Mouse (Mus musculus) gastrocnemius, postnatal 36 days (tissue): ENCODE results near the gene Serpine1. TPM values are rescaled to one million over a fixed set of nuclear protein-coding genes. Genes with fewer than 3 reads are reported as not detected.
A peak's percentile ranks its signal among the peaks of the same experiment; 100 is the strongest.
"Not testable (repeated sequence)": the region's sequence is repeated elsewhere in the genome, so short reads cannot be mapped to it uniquely, and the experiment has no call there.

Experiments
- DNase-seq, 2 experiments: peaks; one replicate each; pipeline ENCODE4 v3.0.0; 2022
- intact Hi-C: fragments of 180-260 bp; cut with DNase I; formaldehyde crosslinking; loops from one replicate; pipeline ENCODE4 v1.15.1; 2025
- long read RNA-seq, 2 experiments: library from polyadenylated mRNA; stranded (forward); transcript quantifications; one replicate each; pipeline ENCODE4 v2.0.0; 2021
- total RNA-seq, 2 experiments: library from RNA; stranded (reverse); gene quantifications; 2 replicates each; pipeline ENCODE4 v1.2.3; 2021

Serpine1 gene
- total RNA-seq, result 1 to 10 TPM; 2.8 to 7.5 TPM
- long read RNA-seq, experiment 1, partial matches to known transcripts, result 0 of 2 reads
- long read RNA-seq, experiment 1, other reads (novel, unspliced or antisense), result 2 of 2 reads
- long read RNA-seq, experiment 2, partial matches to known transcripts, result 3 of 3 reads
- long read RNA-seq, experiment 2, other reads (novel, unspliced or antisense), result 0 of 3 reads

- intact Hi-C loops, result no loop called here
- DNase-seq, result peak; percentile 71 to 83
Observed at GRCm38 (mm10) chr5:137072079-137072960, at the start of gene Serpine1. Gene Serpine1, minus strand, starts transcription at chr5:137072268.

GRCm38 (mm10) chr5:137121280-137121679 lies 49.2 kb upstream of the Serpine1 start:
- DNase-seq, result no peak
- intact Hi-C loops, result no loop called here

GRCm38 (mm10) chr5:137118878-137119277 lies 46.8 kb upstream of the Serpine1 start:
- DNase-seq, result no peak
- intact Hi-C loops, result no loop called here

DNA sequence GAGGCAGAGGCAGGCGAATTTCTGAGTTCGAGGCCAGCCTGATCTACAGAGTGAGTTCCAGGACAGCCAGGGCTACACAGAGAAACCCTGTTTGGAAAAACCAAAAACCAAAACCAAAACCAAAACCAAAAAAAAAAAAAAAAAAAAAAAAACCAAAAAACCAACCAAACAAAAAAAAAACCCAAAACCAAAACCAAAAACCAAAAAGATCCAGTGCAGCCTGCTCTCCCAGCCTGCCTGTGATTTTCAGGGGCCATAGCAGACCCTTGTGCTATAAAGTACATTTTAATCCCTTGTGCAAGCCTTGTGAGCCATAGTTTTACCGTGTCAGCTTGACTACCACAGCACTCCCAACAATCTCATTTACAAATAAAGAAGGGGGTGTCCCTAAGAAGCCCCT lies 45.9 kb upstream of the Serpine1 start:
- DNase-seq, intact Hi-C loops: not testable (repeated sequence)

DNA sequence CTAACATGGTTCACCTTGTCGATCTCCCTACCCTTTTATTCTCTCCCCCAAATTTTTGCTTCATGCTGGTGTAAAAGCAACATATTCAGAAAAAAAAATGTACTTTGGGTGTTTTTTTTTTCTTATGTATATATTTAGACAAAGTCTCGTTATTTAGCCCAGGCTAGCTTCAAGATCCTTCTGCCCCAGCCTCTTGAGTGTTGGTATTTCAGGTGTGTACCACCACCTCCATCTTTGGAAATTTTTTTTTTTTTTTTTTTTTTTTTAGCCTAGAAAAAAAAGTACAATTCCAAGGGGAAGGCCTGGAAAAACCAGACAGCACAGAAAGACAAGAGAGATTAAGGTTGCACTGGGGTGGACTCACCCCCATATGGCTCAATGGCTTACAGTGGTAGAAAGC lies 44.9 kb upstream of the Serpine1 start:
- DNase-seq, result no peak
- intact Hi-C loops, result no loop called here

DNA sequence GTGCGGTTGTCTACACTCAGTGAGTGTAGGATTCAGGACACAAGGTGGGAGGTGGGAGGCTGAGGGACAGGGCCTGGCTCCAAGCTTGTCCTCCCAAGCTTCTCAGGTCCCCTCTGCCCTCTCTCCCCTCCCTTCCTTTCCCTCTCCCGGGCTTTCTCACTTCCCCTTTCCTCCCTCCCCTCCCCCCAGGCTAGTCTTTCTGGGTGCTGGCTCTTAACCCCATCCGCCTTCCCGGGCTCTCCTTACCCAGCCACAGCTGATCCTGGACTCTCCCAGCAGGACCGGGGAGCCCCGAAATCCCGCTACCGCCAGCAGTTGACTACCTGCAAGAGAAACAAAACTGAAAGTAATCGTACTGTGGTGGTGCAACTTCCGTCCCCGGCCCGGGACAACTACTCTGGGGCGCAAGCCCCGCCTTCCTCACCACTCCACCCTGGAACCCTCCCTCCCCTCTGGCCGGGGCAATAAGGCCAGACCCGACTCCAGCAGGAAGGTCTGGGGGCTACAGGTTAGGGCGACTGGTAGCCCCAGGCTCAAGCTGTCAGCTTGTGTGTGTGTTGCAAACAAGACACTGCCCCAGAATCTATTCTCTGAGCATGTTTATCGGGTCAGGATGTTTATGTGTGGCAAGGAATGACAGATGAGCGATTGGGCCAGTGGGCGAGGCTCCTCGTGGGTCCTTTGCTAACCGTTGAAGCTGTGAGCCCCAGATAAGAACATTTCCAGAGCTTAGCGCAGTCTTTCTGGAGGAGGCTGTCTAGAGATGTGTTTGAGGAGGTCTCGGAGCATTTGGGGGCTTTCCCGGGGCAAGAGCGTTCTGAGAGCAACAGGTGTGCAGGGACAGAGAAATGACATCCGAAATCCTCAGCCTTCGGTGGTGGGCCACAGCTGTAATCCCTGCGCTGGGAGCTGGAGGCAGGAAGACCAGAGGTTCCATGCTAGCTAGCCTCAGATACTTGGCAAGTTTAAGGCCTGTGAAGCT lies 44.1 kb upstream of the Serpine1 start, which contains the start of gene Trim56:
TSS of gene Trim56 (minus strand) at position 344 of the 982 bp plus-strand sequence.
- intact Hi-C loops, result no loop called here
- DNase-seq, result peak; percentile 74 to 77

- intact Hi-C loops, result no loop called here
- no peak for DNase-seq
Observed at GRCm38 (mm10) chr5:137114891-137115561, 43.0 kb upstream of the Serpine1 start.

GRCm38 (mm10) chr5:137111542-137112408 lies 39.7 kb upstream of the Serpine1 start:
- intact Hi-C loops, result no loop called here
- DNase-seq, result no peak

DNA sequence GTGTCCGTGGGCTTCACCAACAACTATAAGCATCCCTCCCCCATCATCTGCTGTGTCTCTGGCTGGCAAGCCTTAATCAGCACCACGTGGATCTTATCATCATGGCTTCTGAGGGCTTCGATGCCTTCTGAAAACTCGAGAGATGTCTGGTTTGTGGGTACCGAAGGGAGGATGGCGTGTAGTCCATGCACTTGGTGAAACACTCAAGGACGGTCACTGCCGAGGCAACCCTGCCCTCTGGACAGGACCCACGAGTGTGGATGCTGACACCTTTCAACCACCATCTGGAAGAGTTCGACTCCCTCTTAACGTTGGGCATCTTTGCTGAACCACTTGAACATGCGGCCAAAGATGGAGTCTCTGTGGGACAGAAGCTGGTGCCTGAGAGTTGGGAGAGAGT lies 38.8 kb upstream of the Serpine1 start:
- intact Hi-C loops, result no loop called here
- no peak for DNase-seq

DNA sequence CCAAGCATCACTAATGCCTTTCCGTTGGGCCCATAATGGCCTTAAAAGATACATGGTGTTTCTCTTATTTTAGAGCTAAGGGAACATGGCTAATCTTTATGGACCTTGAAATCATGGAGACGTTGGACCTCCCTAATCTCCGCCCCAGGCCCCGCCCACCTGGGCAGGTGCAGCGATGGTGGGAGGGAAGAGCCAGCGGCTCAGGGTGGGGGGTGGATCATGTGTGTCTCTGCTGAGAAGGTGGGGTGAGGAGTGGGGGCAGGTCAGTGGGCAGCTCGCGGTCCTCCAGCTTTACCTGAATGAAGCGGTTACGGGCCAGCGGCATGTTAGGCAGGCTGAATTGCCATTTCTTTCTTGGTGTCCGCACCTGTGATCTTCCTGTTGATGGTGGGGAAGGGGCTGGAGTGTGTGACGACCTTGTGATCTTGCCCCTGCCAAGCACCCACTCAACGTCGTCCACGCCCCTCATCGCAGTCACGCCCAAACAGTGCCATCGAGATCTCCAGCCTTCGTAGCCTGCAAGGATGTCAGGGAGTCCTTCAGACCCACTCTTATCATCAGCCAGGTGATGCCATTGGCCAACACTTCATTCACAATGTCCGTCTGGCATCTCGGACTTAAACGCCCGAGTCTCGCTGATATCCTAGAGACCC lies 38.0 kb upstream of the Serpine1 start:
- intact Hi-C loops, result loop anchor here (10.0 kb wide), 1 partner anchor 185 kb away; no protein-coding TSS in a partner anchor
- no peak for DNase-seq

DNA sequence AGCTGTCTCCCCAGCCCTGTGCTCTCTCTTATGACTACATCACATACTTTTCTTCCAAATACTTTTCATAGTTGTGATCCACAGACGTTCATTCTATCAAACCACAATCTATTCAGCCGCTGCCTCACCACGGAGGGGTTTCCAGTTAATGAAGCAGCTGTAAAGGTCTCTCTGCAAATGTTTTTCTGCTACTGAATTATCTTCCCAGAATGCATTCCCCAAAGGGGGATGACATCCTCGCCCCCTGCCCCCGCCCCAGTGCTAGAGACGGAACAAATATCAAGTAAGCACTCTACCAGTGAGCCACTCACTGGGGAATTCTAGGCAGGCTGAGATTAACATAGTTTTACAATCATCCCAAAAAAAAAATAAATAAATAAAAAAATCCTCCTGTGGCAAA lies 36.0 kb upstream of the Serpine1 start:
- intact Hi-C loops, result loop anchor here (10.0 kb wide), 1 partner anchor 183 kb away; no protein-coding TSS in a partner anchor

DNA sequence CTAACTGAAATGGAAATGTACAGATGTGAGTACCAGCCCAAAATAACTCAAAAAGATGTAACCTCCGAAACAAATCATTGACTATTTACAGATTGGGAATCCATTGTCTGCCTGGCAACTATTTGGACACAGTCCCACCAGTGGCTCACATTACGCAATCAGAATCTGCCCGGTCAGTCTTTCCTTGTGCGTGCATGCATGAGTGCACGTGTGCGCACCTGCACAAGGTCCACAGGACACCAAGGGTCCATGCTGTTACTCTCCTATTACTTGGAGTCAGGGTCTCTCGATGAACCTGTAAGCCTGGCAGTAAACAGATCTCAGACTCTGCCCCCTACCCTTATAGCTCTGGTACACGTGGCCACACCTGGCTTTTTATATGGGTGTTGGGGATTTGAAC lies 35.6 kb upstream of the Serpine1 start:
- no peak for DNase-seq
- intact Hi-C loops, result loop anchor here (1.0 to 10.0 kb wide), 2 partner anchors 82 to 183 kb away; no protein-coding TSS in a partner anchor

More for the DNA sequence above, 36.0 kb upstream of the Serpine1 start:
- no peak for DNase-seq

DNA sequence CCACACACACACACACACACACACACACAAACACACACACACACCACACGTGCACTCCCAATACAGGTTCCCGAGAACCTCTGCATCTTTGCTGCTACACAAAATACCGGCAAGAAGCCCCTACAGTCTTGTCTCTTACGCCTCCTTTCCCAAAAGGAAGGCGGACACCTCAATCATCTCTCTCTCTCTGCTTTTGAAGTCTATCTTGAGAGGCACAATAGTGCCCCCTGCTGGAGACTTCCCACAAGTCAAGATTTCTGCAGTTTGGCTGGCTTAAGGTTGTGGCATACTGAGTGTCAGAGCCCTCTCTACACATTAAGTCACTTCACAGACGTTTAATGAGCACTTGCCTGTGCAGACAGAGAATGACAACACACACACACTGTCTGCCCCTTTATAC lies 35.0 kb upstream of the Serpine1 start:
- peak; percentile 74 to 78 for DNase-seq
- intact Hi-C loops, result loop anchor here (1.0 to 10.0 kb wide), 2 partner anchors 82 to 182 kb away; no protein-coding TSS in a partner anchor

GRCm38 (mm10) chr5:137106434-137106833 lies 34.4 kb upstream of the Serpine1 start:
- intact Hi-C loops, result loop anchor here (1.0 to 10.0 kb wide), 2 partner anchors 44 to 182 kb away; no protein-coding TSS in a partner anchor
- DNase-seq, result no peak

DNA sequence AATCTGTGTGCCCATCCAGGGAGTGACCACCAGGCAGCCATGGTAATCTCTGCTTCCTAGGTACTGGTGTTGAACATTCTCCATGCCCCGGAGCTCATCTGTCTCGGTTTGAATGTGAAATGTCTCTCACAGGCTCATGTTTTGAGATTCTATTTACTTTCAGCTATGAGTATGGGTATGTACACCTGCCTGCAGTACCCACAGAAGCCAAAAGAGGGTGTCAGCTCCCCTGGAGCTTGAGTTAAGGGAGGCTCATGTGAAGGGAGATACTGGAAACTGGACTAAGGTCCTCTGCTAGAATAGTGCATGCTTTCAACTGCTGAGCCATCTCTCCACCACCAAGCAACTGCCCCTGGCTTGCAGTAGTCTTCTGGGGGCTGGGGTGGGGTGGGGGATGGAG lies 31.9 kb upstream of the Serpine1 start:
- intact Hi-C loops, result loop anchor here (10.0 kb wide), 1 partner anchor 179 kb away; no protein-coding TSS in a partner anchor
- no peak for DNase-seq

DNA sequence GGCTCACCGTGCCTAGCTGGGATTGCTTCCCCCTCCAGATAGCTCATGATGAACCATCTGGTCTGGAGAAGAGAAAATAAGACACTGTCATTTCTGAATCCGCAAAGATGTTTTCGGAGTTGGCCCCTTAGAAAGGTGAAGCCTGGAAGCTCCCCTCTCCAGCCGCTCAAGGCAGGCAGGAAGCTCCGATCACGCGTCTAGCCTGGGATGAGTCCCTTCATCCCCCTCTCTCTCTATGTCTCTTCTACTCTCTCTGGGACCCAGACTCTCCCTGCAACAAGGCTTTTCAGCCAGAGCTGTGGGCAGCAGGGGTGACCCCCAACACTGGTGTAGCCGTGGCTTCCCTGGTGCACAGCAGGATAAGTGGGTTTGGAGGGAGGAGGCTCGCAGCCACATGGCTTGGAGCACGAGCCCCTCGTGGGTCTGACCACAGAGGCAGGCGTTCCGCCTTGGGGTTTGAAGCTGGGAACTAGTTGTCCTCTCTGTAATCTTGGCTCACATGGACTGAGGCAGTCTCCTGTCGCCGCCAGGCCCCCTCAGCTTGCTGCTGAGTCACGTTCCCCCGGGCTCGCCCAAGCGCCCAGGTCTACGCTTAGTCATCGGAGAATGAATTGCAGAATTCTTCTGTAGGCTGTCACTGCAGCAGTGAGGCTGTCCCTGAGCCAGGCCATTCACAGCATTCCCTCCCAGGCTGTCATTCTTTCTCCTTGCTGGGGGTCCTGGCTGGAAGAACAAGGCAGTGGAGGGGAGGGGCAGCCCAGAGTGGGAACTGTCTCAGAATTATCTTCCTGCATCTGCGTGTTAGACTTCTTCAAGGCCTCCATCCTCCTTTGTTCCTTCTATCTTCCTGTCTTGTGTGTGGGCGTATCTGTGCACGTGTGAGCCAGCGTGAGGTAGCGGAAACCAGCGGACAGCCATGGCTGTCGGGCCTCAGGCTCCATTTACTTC lies 30.8 kb upstream of the Serpine1 start:
- intact Hi-C loops, result loop anchor here (10.0 kb wide), 1 partner anchor 178 kb away; no protein-coding TSS in a partner anchor
- peak in 1 of 2 experiments; percentile 69 for DNase-seq

DNA sequence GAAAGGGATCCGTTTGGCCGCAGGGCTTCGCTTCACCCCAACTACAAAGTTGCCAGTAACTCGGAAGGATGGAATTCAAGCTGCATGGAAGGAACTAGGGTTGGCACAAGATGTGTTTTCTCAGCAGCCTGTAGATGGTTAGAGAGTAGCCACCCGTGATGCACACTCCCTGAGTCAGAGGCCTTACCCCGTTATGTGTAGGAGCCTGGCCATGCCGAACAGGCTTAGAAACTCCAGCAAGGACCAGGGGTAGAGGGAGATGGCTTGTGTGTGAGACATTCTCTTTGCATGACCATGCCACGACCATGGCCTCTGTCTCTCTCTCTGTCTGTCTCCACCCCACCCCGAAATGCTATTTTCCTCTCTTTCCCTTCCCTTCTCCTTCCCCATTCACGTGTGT lies 30.0 kb upstream of the Serpine1 start:
- intact Hi-C loops, result loop anchor here (10.0 kb wide), 1 partner anchor 177 kb away; no protein-coding TSS in a partner anchor

More for the DNA sequence above, 30.0 kb upstream of the Serpine1 start:
- DNase-seq, result no peak
